Mouse (Mus musculus): ENCODE data around the gene Gm20479. TPM values are rescaled to one million over a fixed set of nuclear protein-coding genes. Genes with fewer than 3 reads are reported as not detected.
A peak's percentile ranks its signal among the peaks of the same experiment; 100 is the strongest.

Gene Gm20479
- total RNA-seq, 1 experiment from 2014 or later, result 0.91 TPM

- no peak for DNase-seq
Observed at GRCm38 (mm10) chr7:27334405-27334911, 22.8 kb downstream of the Gm20479 start.

GRCm38 (mm10) chr7:27333316-27333941 lies 23.8 kb downstream of the Gm20479 start:
- DNase-seq, result no peak

- peak; percentile 90 for DNase-seq
Observed at GRCm38 (mm10) chr7:27332353-27333199, 24.6 kb downstream of the Gm20479 start.

GRCm38 (mm10) chr7:27331854-27332253 lies 25.4 kb downstream of the Gm20479 start:
- DNase-seq, result no peak

- DNase-seq, result no peak
Observed at GRCm38 (mm10) chr7:27331541-27331851, 25.7 kb downstream of the Gm20479 start.

- DNase-seq, result peak; percentile 89
Observed at GRCm38 (mm10) chr7:27330709-27331540, 26.3 kb downstream of the Gm20479 start.

GRCm38 (mm10) chr7:27329981-27330380 lies 27.2 kb downstream of the Gm20479 start:
- no peak for DNase-seq

GRCm38 (mm10) chr7:27329326-27329947 lies 27.8 kb downstream of the Gm20479 start:
- peak; percentile 89 for DNase-seq

GRCm38 (mm10) chr7:27328648-27329047 lies 28.6 kb downstream of the Gm20479 start:
- no peak for DNase-seq

- no peak for DNase-seq
Observed at GRCm38 (mm10) chr7:27328161-27328560, 29.1 kb downstream of the Gm20479 start.

- DNase-seq, result no peak
Observed at GRCm38 (mm10) chr7:27327500-27327899, 29.7 kb downstream of the Gm20479 start.

GRCm38 (mm10) chr7:27326101-27326880 lies 30.9 kb downstream of the Gm20479 start:
- no peak for DNase-seq

GRCm38 (mm10) chr7:27325697-27326096 lies 31.5 kb downstream of the Gm20479 start:
- DNase-seq, result peak; percentile 76

GRCm38 (mm10) chr7:27324928-27325327 lies 32.3 kb downstream of the Gm20479 start:
- DNase-seq, result no peak

- no peak for DNase-seq
Observed at GRCm38 (mm10) chr7:27324161-27324560, 33.1 kb downstream of the Gm20479 start.

- no peak for DNase-seq
Observed at GRCm38 (mm10) chr7:27323001-27323400, 34.2 kb downstream of the Gm20479 start.

GRCm38 (mm10) chr7:27322291-27322690 lies 34.9 kb downstream of the Gm20479 start:
- no peak for DNase-seq

GRCm38 (mm10) chr7:27319411-27319810 lies 37.8 kb downstream of the Gm20479 start:
- no peak for DNase-seq

- no peak for DNase-seq
Observed at GRCm38 (mm10) chr7:27315958-27316357, 41.3 kb downstream of the Gm20479 start.

- DNase-seq, result no peak
Observed at GRCm38 (mm10) chr7:27314393-27314792, 42.8 kb downstream of the Gm20479 start.

GRCm38 (mm10) chr7:27311651-27312284 lies 45.5 kb downstream of the Gm20479 start:
- DNase-seq, result no peak
